Mouse (Mus musculus) testis, adult 2 months (tissue): ENCODE data around the gene Mmp9.

ENCODE experiments used
- CTCF ChIP-seq: fragments of 200-500 bp; IDR thresholded peaks from 2 replicates; pipeline ENCODE4 v1.5.1; 2012; ENCODE audit warnings: low read depth, mild to moderate bottlenecking, inconsistent platforms, low read length, moderate library complexity; ENCODE audit not compliant: control insufficient read depth, insufficient read depth, insufficient replicate concordance
- POLR2A ChIP-seq: fragments of 200-500 bp; IDR thresholded peaks from 2 replicates; pipeline ENCODE4 v1.6.1; 2012; ENCODE audit warnings: low read depth, mild to moderate bottlenecking, inconsistent platforms, low read length, moderate library complexity; ENCODE audit not compliant: control insufficient read depth

DNA sequence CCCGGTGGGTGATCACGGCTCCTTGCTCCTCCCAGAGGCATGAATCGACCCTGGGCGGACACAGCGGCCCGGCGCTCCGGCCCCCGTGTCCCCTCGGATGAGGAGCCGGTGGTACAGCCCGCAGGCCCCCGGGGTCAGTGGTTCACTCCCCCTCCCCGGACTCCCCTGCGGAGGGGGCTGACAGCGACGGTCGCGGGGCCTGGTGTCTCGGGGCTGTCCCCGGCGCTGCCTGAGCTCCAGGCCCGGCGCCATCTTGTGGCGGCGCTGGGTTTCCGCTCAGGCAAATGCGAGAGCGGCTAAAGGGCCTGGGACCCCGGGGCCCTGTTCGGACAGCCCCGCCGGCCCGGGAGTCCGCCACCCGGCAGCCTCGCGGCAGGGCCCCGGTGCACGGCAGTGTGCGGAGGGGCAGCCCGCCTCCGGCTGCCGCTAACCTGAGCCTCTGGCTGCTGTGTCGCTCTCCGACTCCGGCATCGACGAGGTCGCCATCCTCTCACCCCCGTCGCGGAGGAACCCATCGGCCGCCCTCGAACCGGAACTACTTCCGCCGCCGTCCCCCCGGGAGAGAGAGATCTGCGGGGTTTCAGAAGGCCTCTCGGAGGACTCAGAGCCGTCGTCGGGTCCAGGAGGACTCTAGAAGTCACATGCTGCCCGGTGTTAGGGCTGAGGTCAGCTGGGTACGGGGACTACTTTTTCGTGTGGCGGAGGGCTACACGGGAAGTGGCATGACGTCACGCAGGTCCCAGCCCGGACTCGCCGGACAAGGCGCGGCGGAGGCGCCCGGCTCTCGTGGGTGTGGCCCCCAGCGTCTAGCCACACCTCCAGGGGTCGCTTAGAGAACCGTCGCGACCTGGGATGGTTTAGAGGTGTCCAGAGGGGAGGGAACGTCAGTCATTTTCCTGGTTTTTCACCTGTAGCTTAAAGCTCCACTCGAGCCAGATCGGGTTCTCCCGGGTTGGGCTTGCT is 29.2 kb upstream of the Mmp9 start, which contains the start of gene Zfp335:
- peak; percentile 78 for TF ChIP-seq POLR2A
- TF ChIP-seq CTCF: no peak
